Mouse (Mus musculus) CH12.LX (cell line): ENCODE results near the gene Zfp235. TPM values are rescaled to one million over a fixed set of nuclear protein-coding genes. Genes with fewer than 3 reads are reported as not detected.

Experiments used
- DNase-seq: peaks from one replicate; pipeline ENCODE4 v3.0.0-alpha.2; 2013; ENCODE audit errors: extremely low read depth
- H3K27ac ChIP-seq: 2 replicates; pipeline ENCODE4 v1.5.1; 2012; ENCODE audit warnings: low read depth, mild to moderate bottlenecking, control low read depth, moderate library complexity; ENCODE audit not compliant: insufficient read depth
- H3K27me3 ChIP-seq: replicated peaks from 2 replicates; pipeline ENCODE3; 2012; ENCODE audit warnings: inconsistent platforms
- H3K36me3 ChIP-seq, 2 experiments: replicated peaks in 1 of 2; 2 replicates each; pipeline versions ENCODE3 to v1.6.1; 2012; ENCODE audit warnings: inconsistent platforms in 1 of 2, low read length in 1 of 2, mild to moderate bottlenecking in 1 of 2, mixed read lengths in 1 of 2, moderate library complexity in 1 of 2; ENCODE audit not compliant: control insufficient read depth in 1 of 2, insufficient read depth in 1 of 2
- H3K4me1 ChIP-seq, 2 experiments: 2 replicates each; pipeline ENCODE4 v1.6.1; 2012; ENCODE audit warnings: inconsistent platforms in 1 of 2, moderate library complexity in 1 of 2; ENCODE audit not compliant: insufficient read depth in 2 of 2, control insufficient read depth in 1 of 2
- H3K4me2 ChIP-seq: 2 replicates; pipeline ENCODE4 v1.6.1; 2012; ENCODE audit warnings: low read depth, mild to moderate bottlenecking, control low read depth; ENCODE audit not compliant: poor library complexity, insufficient read depth, severe bottlenecking
- H3K4me3 ChIP-seq, 3 experiments: fragments of 150-350 bp in 1 of 3; sonication (generic) in 1 of 3; replicated peaks in 1 of 3; 2 replicates each; pipeline versions ENCODE3 to v1.5.1; 2011 to 2012; ENCODE audit warnings: low read depth in 2 of 3, low read length in 2 of 3, mild to moderate bottlenecking in 2 of 3, moderate library complexity in 2 of 3, control low read depth in 1 of 3, improper control_type of control experiment in 1 of 3, inconsistent platforms in 1 of 3, mixed read lengths in 1 of 3; ENCODE audit not compliant: poor library complexity in 1 of 3
- H3K79me2 ChIP-seq: replicated peaks from 2 replicates; pipeline ENCODE4 v1.6.1; 2012; ENCODE audit warnings: mild to moderate bottlenecking, moderate library complexity; ENCODE audit not compliant: control insufficient read depth, poor library complexity, insufficient read depth, severe bottlenecking; ENCODE audit errors: extremely low read depth
- H3K9ac ChIP-seq: 2 replicates; pipeline ENCODE4 v1.6.1; 2012; ENCODE audit warnings: low read depth, mild to moderate bottlenecking, control low read depth, moderate library complexity; ENCODE audit not compliant: insufficient read depth
- H3K9me3 ChIP-seq: replicated peaks from 2 replicates; pipeline ENCODE3; 2012; ENCODE audit warnings: low read length, inconsistent platforms, mixed read lengths
- BHLHE40 ChIP-seq: IDR thresholded peaks from 2 replicates; pipeline ENCODE4 v1.6.1; 2011; ENCODE audit warnings: mild to moderate bottlenecking, low read depth, low read length, improper control_type of control experiment
- CTCF ChIP-seq, 2 experiments: IDR thresholded peaks in 1 of 2; conservative IDR thresholded peaks in 1 of 2; 2 replicates each; pipeline ENCODE4 v1.5.1; 2011 to 2012; ENCODE audit warnings: low read depth in 2 of 2, low read length in 2 of 2, improper control_type of control experiment in 1 of 2, inconsistent platforms in 1 of 2, mild to moderate bottlenecking in 1 of 2, moderate library complexity in 1 of 2
- E2F4 ChIP-seq: IDR thresholded peaks from 2 replicates; pipeline ENCODE4 v1.6.1; 2011; ENCODE audit warnings: low read depth, low read length, improper control_type of control experiment; ENCODE audit not compliant: insufficient replicate concordance
- GABPA ChIP-seq: IDR thresholded peaks from 2 replicates; pipeline ENCODE4 v1.6.1; 2012; ENCODE audit warnings: low read depth, low read length, improper control_type of control experiment, inconsistent platforms; ENCODE audit not compliant: insufficient replicate concordance
- HCFC1 ChIP-seq: IDR thresholded peaks from 2 replicates; pipeline ENCODE4 v1.6.1; 2012; ENCODE audit warnings: low read depth, mild to moderate bottlenecking, inconsistent platforms, low read length, improper control_type of control experiment
- JUN ChIP-seq: IDR thresholded peaks from 2 replicates; pipeline ENCODE4 v1.6.1; 2011; ENCODE audit warnings: low read depth, mild to moderate bottlenecking, low read length, improper control_type of control experiment, moderate library complexity; ENCODE audit not compliant: insufficient read depth
- JUND ChIP-seq: conservative IDR thresholded peaks from 2 replicates; pipeline ENCODE4 v1.6.1; 2011; ENCODE audit warnings: low read depth, low read length, improper control_type of control experiment
- KAT2A ChIP-seq: IDR thresholded peaks from 2 replicates; pipeline ENCODE4 v1.6.1; 2012; ENCODE audit warnings: low read length, improper control_type of control experiment, inconsistent platforms; ENCODE audit not compliant: insufficient replicate concordance
- MAFK ChIP-seq: IDR thresholded peaks from 2 replicates; pipeline ENCODE4 v1.6.1; 2011; ENCODE audit warnings: low read length, improper control_type of control experiment; ENCODE audit not compliant: insufficient replicate concordance
- MAX ChIP-seq: IDR thresholded peaks from 2 replicates; pipeline ENCODE4 v1.6.1; 2011; ENCODE audit warnings: low read length, improper control_type of control experiment
- MAZ ChIP-seq: IDR thresholded peaks from 2 replicates; pipeline ENCODE4 v1.6.1; 2012; ENCODE audit warnings: low read depth, mild to moderate bottlenecking, inconsistent platforms, low read length, improper control_type of control experiment, moderate library complexity
- MEF2A ChIP-seq: IDR thresholded peaks from 2 replicates; pipeline ENCODE4 v1.6.1; 2014; ENCODE audit warnings: low read depth, mild to moderate bottlenecking, inconsistent platforms, low read length, improper control_type of control experiment, borderline replicate concordance
- MXI1 ChIP-seq: IDR thresholded peaks from 2 replicates; pipeline ENCODE4 v1.6.1; 2011; ENCODE audit warnings: mild to moderate bottlenecking, low read depth, low read length, improper control_type of control experiment
- NELFE ChIP-seq: IDR thresholded peaks from 2 replicates; pipeline ENCODE4 v1.6.1; 2011; ENCODE audit warnings: low read depth, low read length, improper control_type of control experiment
- POLR2A ChIP-seq: IDR thresholded peaks from 2 replicates; pipeline ENCODE4 v1.6.1; 2011; ENCODE audit warnings: low read depth, mild to moderate bottlenecking, improper control_type of control experiment, low read length
- POLR2AphosphoS2 ChIP-seq: IDR thresholded peaks from 2 replicates; pipeline ENCODE4 v1.6.1; 2011; ENCODE audit warnings: low read depth, low read length, improper control_type of control experiment
- RAD21 ChIP-seq: IDR thresholded peaks from 2 replicates; pipeline ENCODE4 v1.6.1; 2011; ENCODE audit warnings: low read depth, mild to moderate bottlenecking, low read length, improper control_type of control experiment, moderate library complexity
- RCOR1 ChIP-seq: conservative IDR thresholded peaks from 2 replicates; pipeline ENCODE4 v1.6.1; 2012; ENCODE audit warnings: low read depth, mild to moderate bottlenecking, inconsistent platforms, low read length, improper control_type of control experiment
- SIN3A ChIP-seq: IDR thresholded peaks from 2 replicates; pipeline ENCODE4 v1.6.1; 2012; ENCODE audit warnings: low read length, improper control_type of control experiment, inconsistent platforms
- SMC3 ChIP-seq: IDR thresholded peaks from 2 replicates; pipeline ENCODE4 v1.6.1; 2011; ENCODE audit warnings: low read depth, low read length, improper control_type of control experiment
- UBTF ChIP-seq: IDR thresholded peaks from 2 replicates; pipeline ENCODE4 v1.6.1; 2012; ENCODE audit warnings: low read depth, mild to moderate bottlenecking, inconsistent platforms, low read length, improper control_type of control experiment, moderate library complexity
- ZC3H11A ChIP-seq: IDR thresholded peaks from 2 replicates; pipeline ENCODE4 v1.6.1; 2012; ENCODE audit warnings: low read depth, mild to moderate bottlenecking, inconsistent platforms, low read length, improper control_type of control experiment
- ZKSCAN1 ChIP-seq: IDR thresholded peaks from 2 replicates; pipeline ENCODE4 v1.6.1; 2012; ENCODE audit warnings: low read depth, inconsistent platforms, low read length, improper control_type of control experiment, borderline replicate concordance
- ZMIZ1 ChIP-seq: IDR thresholded peaks from 2 replicates; pipeline ENCODE4 v1.6.1; 2012; ENCODE audit warnings: low read depth, mild to moderate bottlenecking, inconsistent platforms, low read length, improper control_type of control experiment
- ZNF384 ChIP-seq: IDR thresholded peaks from 2 replicates; pipeline ENCODE4 v1.6.1; 2012; ENCODE audit warnings: low read depth, low read length, improper control_type of control experiment, inconsistent platforms
- dilution Hi-C: fragments of 300-500 bp; cut with MboI; formaldehyde crosslinking; loops from 2 replicates; pipeline ENCODE4 v1.14.3; 2020; ENCODE audit warnings: low sequenced_read_pairs; ENCODE audit not compliant: extremely low pct_unique_long_range_greater_than_20kb, extremely low pct_ligation_motif_present
- in situ Hi-C: fragments of 300-500 bp; cut with MboI; formaldehyde crosslinking; loops from 3 replicates; pipeline ENCODE4 v1.14.3; 2019; ENCODE audit warnings: low sequenced_read_pairs, low pct_ligation_motif_present, low pct_unique_long_range_greater_than_20kb, mixed read lengths
- polyA plus RNA-seq: library from polyadenylated mRNA; unstranded; fragments of >175 nt; gene quantifications from 2 replicates; pipeline ENCODE4 v1.2.1, GENCODE M21; 2012; ENCODE audit warnings: low read depth; ENCODE audit not compliant: insufficient read length
- total RNA-seq, 2 experiments: library from RNA; depleted of rRNA; stranded (reverse); fragments of 300-350 nt in 1 of 2; fragments of >200 nt in 1 of 2; gene quantifications; 2 replicates each; pipeline ENCODE4 v1.2.3; 2012 to 2014

Zfp235 gene
- total and polyA plus RNA-seq, 3 experiments, result 2.8 to 6.7 (median 5.9) TPM

DNA sequence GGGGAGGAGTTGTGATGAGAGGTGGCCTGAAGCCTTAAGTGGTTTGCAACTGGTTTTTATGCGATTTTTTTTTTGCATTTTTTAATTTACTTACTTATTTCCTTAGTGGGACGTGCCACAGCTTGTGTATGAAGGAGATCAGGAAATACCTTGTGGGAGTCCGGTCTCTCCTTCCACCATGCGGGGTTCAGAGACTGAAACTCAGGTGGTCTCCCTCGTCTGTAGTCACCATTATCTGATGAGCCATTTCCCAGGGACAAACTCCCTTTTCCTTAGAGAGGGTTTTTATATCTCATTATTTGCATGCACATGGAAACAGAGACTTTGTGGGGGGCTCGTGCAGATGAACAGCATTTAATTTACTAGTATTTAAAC, 41.4 kb downstream of the Zfp235 start:
- H3K27me3 ChIP-seq, result no peaks in the 10 kb centered on the region
- no peaks in the 10 kb centered on the region for H3K9me3 ChIP-seq
- in situ Hi-C loops (no loop called here), dilution Hi-C loops (no loop called here)
- H3K4me2 ChIP-seq, result no peak overlapping the region
- no peaks in the 10 kb centered on the region for H3K36me3 ChIP-seq
- H3K4me1 ChIP-seq, result peaks cover 8 to 21% of the 10 kb centered on the region in 2 experiments; a peak in 3 of 4 replicates
- H3K4me3 ChIP-seq, result no peak overlapping the region
- no peak overlapping the region for H3K9ac ChIP-seq
- H3K27ac ChIP-seq, result no peak overlapping the region
- no peaks in the 10 kb centered on the region for H3K79me2 ChIP-seq
- DNase-seq, result no peak
- TF ChIP-seq SIN3A, result no peak
- no peak for TF ChIP-seq MAFK
- TF ChIP-seq GABPA, result no peak
- TF ChIP-seq HCFC1, result no peak
- no peak for TF ChIP-seq MAX
- TF ChIP-seq MEF2A, result no peak
- no peak for TF ChIP-seq POLR2A
- TF ChIP-seq, all 38 proteins: peak for 0

DNA sequence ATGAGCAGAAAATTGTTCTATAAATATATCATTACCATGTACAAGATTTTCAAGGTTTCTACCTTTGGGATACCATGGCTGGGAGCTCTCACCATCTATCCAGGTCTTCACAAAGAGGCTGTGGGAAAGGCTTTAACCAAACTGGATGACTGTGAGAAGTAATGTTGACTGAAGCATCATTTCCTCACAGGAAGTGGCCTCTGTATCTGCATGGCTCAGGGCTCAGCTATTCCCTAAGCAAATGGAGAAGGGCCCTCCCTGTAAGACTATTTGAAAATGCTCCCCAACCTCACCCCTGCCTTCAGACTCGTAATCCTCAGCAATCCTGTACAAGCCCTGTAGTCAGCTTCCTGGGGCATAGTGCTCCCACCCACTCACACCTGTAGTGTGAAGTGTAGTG, 53.6 kb downstream of the Zfp235 start:
- DNase-seq, result no peak
- H3K9me3 ChIP-seq, result peaks cover 2% of the 10 kb centered on the region
- in situ Hi-C loops, result no loop called here

DNA sequence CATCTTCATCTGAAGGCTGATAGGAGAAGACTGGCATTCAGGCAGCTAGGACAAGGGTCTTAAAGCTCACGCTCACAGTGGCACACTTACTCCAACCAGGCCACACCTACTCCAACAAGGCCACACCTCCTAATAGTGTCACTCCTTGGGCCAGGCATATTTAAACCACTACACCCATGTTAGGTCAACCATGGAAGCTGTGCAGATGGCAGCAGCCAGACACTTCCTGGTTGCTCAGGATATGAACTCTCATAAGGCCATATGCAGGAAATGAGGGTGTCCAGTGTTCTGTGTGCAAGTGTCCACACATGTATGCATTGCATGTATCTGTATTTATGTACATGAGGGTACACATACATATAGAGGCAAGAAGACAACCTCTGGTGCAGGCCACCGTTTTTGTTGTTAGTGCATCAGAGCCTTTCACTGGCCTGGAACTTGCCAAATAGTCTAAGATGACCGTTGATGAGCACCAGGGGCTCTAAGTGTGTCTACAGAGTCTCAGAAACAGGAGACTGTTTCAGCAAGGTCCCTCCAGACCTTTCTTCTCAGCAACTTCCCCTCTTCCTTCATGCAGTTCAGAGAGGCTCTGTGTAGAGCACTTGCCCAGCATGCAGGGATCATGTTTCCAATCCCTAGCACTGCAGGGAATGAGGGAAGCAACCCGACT, 55.1 kb downstream of the Zfp235 start:
- Histone ChIP-seq H3K4me2 (no peak overlapping the region), H3K9me3 (peaks cover 2% of the 10 kb centered on the region), H3K27ac (no peak overlapping the region), H3K79me2 (no peaks in the 10 kb centered on the region), H3K9ac (no peak overlapping the region), H3K4me1 (peaks cover 0 to 4% of the 10 kb centered on the region in 2 experiments; a peak in 2 of 4 replicates), H3K36me3 (no peaks in the 10 kb centered on the region), H3K4me3 (no peak overlapping the region), H3K27me3 (peaks cover 6% of the 10 kb centered on the region)
- dilution Hi-C loops (no loop called here), in situ Hi-C loops (no loop called here)
- DNase-seq, result no peak
- TF ChIP-seq ZMIZ1, result no peak
- TF ChIP-seq JUND, result no peak
- TF ChIP-seq ZC3H11A, result no peak
- no peak for TF ChIP-seq UBTF
- TF ChIP-seq ZKSCAN1, result no peak
- TF ChIP-seq KAT2A, result no peak
- no peak for TF ChIP-seq JUN
- TF ChIP-seq CTCF (conservative IDR thresholded peaks at IDR 0.05 in 1 of 2, IDR thresholded peaks at IDR 0.05 in 1 of 2; ENCODE audit: low read depth in 2 of 2, low read length in 2 of 2), result no peak
- TF ChIP-seq E2F4, result no peak
- TF ChIP-seq MXI1, result no peak
- TF ChIP-seq RAD21, result no peak
- no peak for TF ChIP-seq NELFE
- TF ChIP-seq MAZ, result no peak
- no peak for TF ChIP-seq HCFC1
- no peak for TF ChIP-seq GABPA
- TF ChIP-seq ZNF384, result no peak

More for the DNA sequence above, 53.6 kb downstream of the Zfp235 start:
- H3K4me1 ChIP-seq, result peaks cover 0 to 4% of the 10 kb centered on the region in 2 experiments; a peak in 2 of 4 replicates
- H3K27me3 ChIP-seq, result peaks cover 7% of the 10 kb centered on the region
- no peak overlapping the region for H3K27ac ChIP-seq
- H3K4me3 ChIP-seq, result no peak overlapping the region
- H3K36me3 ChIP-seq, result no peaks in the 10 kb centered on the region
- dilution Hi-C loops, result no loop called here
- H3K4me2 ChIP-seq, result no peak overlapping the region
- H3K9ac ChIP-seq, result no peak overlapping the region
- TF ChIP-seq ZC3H11A (no peak), SMC3 (no peak), RCOR1 (no peak), POLR2AphosphoS2 (no peak), BHLHE40 (no peak), JUN (no peak), ZNF384 (no peak), KAT2A (no peak), CTCF (conservative IDR thresholded peaks at IDR 0.05 in 1 of 2, IDR thresholded peaks at IDR 0.05 in 1 of 2; ENCODE audit: low read depth in 2 of 2, low read length in 2 of 2) (no peak), E2F4 (no peak), UBTF (no peak)
- H3K79me2 ChIP-seq, result no peaks in the 10 kb centered on the region
